Comparison of ENCODE assay signal across 9 mouse cellular contexts in the genomic region with DNA sequence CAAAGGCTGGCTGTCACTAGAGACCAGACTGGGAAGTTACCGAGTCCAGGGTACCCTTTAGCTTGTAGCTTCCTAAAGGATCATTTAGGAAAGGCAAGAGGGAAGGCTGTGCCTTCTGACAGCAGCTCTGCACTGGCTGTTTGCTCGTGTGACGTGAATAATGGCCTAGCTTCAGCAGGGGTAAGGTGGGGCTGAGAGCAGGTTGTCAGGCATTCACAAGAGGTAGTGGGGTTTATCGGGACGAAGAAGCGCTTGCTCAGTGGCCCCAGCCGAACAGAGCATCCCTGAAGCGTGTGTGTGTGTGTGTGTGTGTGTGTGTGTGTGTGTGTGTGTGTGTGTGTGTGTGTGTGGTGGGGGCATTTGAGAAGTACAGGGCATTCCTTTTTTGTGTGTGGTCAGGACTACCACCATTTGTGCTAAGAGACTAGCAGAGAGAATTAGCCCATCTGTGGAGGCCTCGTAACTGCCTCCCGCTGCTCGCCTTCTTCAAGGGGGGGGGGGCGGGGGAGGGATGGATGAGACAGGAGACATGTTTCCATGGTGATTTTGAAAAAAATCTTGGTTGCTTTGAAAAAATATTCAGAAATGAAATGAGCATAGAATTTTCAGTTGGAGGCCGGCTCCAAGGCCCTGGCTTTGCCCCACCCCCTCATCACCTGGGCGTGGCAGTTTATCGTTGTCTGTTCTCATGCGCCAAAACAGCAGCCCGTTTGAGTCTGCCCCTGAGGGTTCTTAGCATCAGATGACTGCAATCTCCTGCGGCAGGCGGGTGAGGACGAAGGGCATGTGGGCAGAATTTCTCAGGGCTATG. TPM values are rescaled to one million over a fixed set of nuclear protein-coding genes. Genes with fewer than 3 reads are reported as not detected.
A peak's percentile ranks its signal among the peaks of the same experiment; 100 is the strongest.
DNase-seq lines count a peak whose midpoint lies in the region; ATAC-seq and TF ChIP-seq lines count a peak whose summit lies in the region.
"Had no signal": no experiment of that assay in that cellular context is flagged by ENCODE, and none has a peak within 500 bp of the region (broad histone marks: within the 10 kb centered on the region; RNA-seq: fewer than 3 reads in every experiment).

No protein-coding gene starts in this region.

- peak overlapping the region; percentile 53 for H3K4me2 ChIP-seq in heart, embryonic 13.5 days
- H3K4me2 ChIP-seq in heart, embryonic 16.5 days (ENCODE audit: low read depth, low read length) = peak overlapping the region; percentile 28; the same call in 1 of the 2 replicates
- H3K4me2 ChIP-seq in limb, embryonic 11.5 days (ENCODE audit: low read depth, severe bottlenecking) = no peak overlapping the region

- TF ChIP-seq CTCF in olfactory bulb, adult 2 months (IDR thresholded peaks at IDR 0.05; ENCODE audit: insufficient read depth, low read depth, low read length) = no peak

- no peak for ATAC-seq in heart, embryonic 13.5 days (ENCODE audit: extremely low read depth, insufficient number of reproducible peaks, low FRiP score, low TSS enrichment)
- ATAC-seq in heart, embryonic 16.5 days (replicated peaks; ENCODE audit: extremely low read depth, insufficient read depth, low FRiP score) = no peak
- ATAC-seq in limb, embryonic 11.5 days (ENCODE audit: insufficient number of reproducible peaks, low FRiP score, low TSS enrichment, low read depth) = no peak
- ATAC-seq in monocyte, adult 5-6 weeks (replicated peaks; ENCODE audit: insufficient number of reproducible peaks, low FRiP score, low TSS enrichment, poor library complexity, severe bottlenecking) = no peak

- H3K9me3 ChIP-seq in heart, embryonic 13.5 days = no peaks in the 10 kb centered on the region
- 0 out of 2 replicates have a peak, but pooled peaks cover 2% of the 10 kb centered on the region for H3K9me3 ChIP-seq in heart, embryonic 16.5 days (replicated peaks; ENCODE audit: control insufficient read depth, low read length)
- H3K9me3 ChIP-seq in limb, embryonic 11.5 days (ENCODE audit: control insufficient read depth, low read length) = no peaks in the 10 kb centered on the region

- H3K36me3 ChIP-seq in heart, embryonic 13.5 days = peaks cover 21% of the 10 kb centered on the region
- H3K36me3 ChIP-seq in heart, embryonic 16.5 days (ENCODE audit: control insufficient read depth, insufficient read depth) = peaks cover 11% of the 10 kb centered on the region
- no peaks in the 10 kb centered on the region for H3K36me3 ChIP-seq in limb, embryonic 11.5 days (ENCODE audit: control insufficient read depth, insufficient read depth, low read length)

- H3K27me3 ChIP-seq in heart, embryonic 13.5 days (replicated peaks) = no peaks in the 10 kb centered on the region
- H3K27me3 ChIP-seq in heart, embryonic 16.5 days (ENCODE audit: control insufficient read depth, insufficient read depth, low read length) = no peaks in the 10 kb centered on the region
- H3K27me3 ChIP-seq in limb, embryonic 11.5 days (ENCODE audit: control insufficient read depth, insufficient read depth, low read length) = no peaks in the 10 kb centered on the region

- TF ChIP-seq POLR2A in olfactory bulb, adult 2 months (IDR thresholded peaks at IDR 0.05; ENCODE audit: insufficient read depth, low read depth, low read length) = no peak

- 0 out of 2 replicates have a peak overlapping the region, but pooled peaks have one; percentile 18 for H3K4me3 ChIP-seq in heart, embryonic 13.5 days
- H3K4me3 ChIP-seq in heart, embryonic 16.5 days (ENCODE audit: low read length) = no peak overlapping the region
- no peak overlapping the region for H3K4me3 ChIP-seq in limb, embryonic 11.5 days (ENCODE audit: low read depth, low read length)
- H3K4me3 ChIP-seq in olfactory bulb, adult 2 months (ENCODE audit: insufficient read depth, low read depth, low read length) = peak overlapping the region; percentile 28

- 41% methylated on average over 20 of the region's 20 CpGs for WGBS in heart, embryonic 13.5 days
- WGBS in heart, embryonic 16.5 days = 39% methylated on average over 20 of the region's 20 CpGs
- 34% methylated on average over 17 of the region's 20 CpGs for WGBS in limb, embryonic 11.5 days
- WGBS in olfactory bulb, adult 2 months = 24% methylated on average over 20 of the region's 20 CpGs

- peak overlapping the region; percentile 54; the same call in 1 of the 2 replicates for H3K9ac ChIP-seq in heart, embryonic 13.5 days
- H3K9ac ChIP-seq in heart, embryonic 16.5 days (ENCODE audit: low read length) = peak overlapping the region; percentile 1
- H3K9ac ChIP-seq in limb, embryonic 11.5 days (ENCODE audit: low read length) = no peak overlapping the region

- H3K27ac ChIP-seq in heart, embryonic 13.5 days (replicated peaks) = no peak overlapping the region
- H3K27ac ChIP-seq in heart, embryonic 16.5 days (ENCODE audit: low read length) = no peak overlapping the region; the same call in 1 of the 2 replicates
- H3K27ac ChIP-seq in limb, embryonic 11.5 days (replicated peaks; ENCODE audit: low read depth, low read length) = no peak overlapping the region
- peak overlapping the region; percentile 58; the same call in 1 of the 2 replicates for H3K27ac ChIP-seq in olfactory bulb, adult 2 months (ENCODE audit: insufficient read depth, low read depth, low read length)

- no peak for DNase-seq in heart, adult 11 months
- DNase-seq in R1 (ENCODE audit: low read depth, low spot score) = peak; percentile 52
- peak; percentile 48 to 52 for DNase-seq in cerebellum, postnatal 36 days
- peak; percentile 40 for DNase-seq in limb, embryonic 11.5 days (ENCODE audit: low spot score)

- H3K4me1 ChIP-seq in heart, embryonic 13.5 days = peaks cover 40% of the 10 kb centered on the region
- H3K4me1 ChIP-seq in heart, embryonic 16.5 days (ENCODE audit: control insufficient read depth, insufficient read depth, low read length) = peaks cover 19% of the 10 kb centered on the region
- 0 out of 2 replicates have a peak, but pooled peaks cover 2% of the 10 kb centered on the region for H3K4me1 ChIP-seq in limb, embryonic 11.5 days (ENCODE audit: control insufficient read depth, insufficient read depth, low read length)
- peaks cover 34% of the 10 kb centered on the region for H3K4me1 ChIP-seq in olfactory bulb, adult 2 months (ENCODE audit: control insufficient read depth, insufficient read depth, low read length)

RNA-seq across cellular contexts. Expression of gene Slc5a3, which starts 57.7 kb away (rescaled TPM):
- 3.1 and 3.6 TPM in 2 replicates for polyA plus RNA-seq in heart, embryonic 13.5 days (2015; fragmentation: Nextera tagmentation; extraction: Ambion mirVana)
- polyA plus RNA-seq in heart, embryonic 16.5 days (2015; fragmentation: Nextera tagmentation; extraction: Ambion mirVana) = 3.5 TPM in 2 replicates
- polyA plus RNA-seq in limb, embryonic 11.5 days (2014; fragmentation: Nextera tagmentation; extraction: Ambion mirVana) = 9.5 and 10.0 TPM in 2 replicates
- not detected in 2 replicates for polyA plus RNA-seq in olfactory bulb, adult 2 months (2012; ENCODE audit: insufficient read depth, insufficient read length, low replicate concordance, missing spikeins)
- total RNA-seq in monocyte, adult 5-6 weeks (2017) = 1.6 to 4.6 TPM (median 1.9 TPM) in 3 replicates

RNA-seq across cellular contexts. Expression of gene Gm49711, which starts 57.7 kb away (rescaled TPM):
- polyA plus RNA-seq in heart, embryonic 13.5 days (2015; fragmentation: Nextera tagmentation; extraction: Ambion mirVana) = 0.13 and 0.25 TPM in 2 replicates
- not detected in 2 replicates for polyA plus RNA-seq in heart, embryonic 16.5 days (2015; fragmentation: Nextera tagmentation; extraction: Ambion mirVana)
- not detected in 2 replicates for polyA plus RNA-seq in limb, embryonic 11.5 days (2014; fragmentation: Nextera tagmentation; extraction: Ambion mirVana)
- not detected in 2 replicates for polyA plus RNA-seq in olfactory bulb, adult 2 months (2012; ENCODE audit: insufficient read depth, insufficient read length, low replicate concordance, missing spikeins)
- not detected in 3 replicates for total RNA-seq in monocyte, adult 5-6 weeks (2017)
- total RNA-seq: hematopoietic stem cell, adult 5-6 weeks had no signal

RNA-seq across cellular contexts. Expression of gene Mrps6, which starts 57.7 kb away (rescaled TPM):
- 106 and 122 TPM in 2 replicates for polyA plus RNA-seq in heart, embryonic 13.5 days (2015; fragmentation: Nextera tagmentation; extraction: Ambion mirVana)
- polyA plus RNA-seq in heart, embryonic 16.5 days (2015; fragmentation: Nextera tagmentation; extraction: Ambion mirVana) = 105 and 128 TPM in 2 replicates
- 94.2 and 100.0 TPM in 2 replicates for polyA plus RNA-seq in limb, embryonic 11.5 days (2014; fragmentation: Nextera tagmentation; extraction: Ambion mirVana)
- polyA plus RNA-seq in olfactory bulb, adult 2 months (2012; ENCODE audit: insufficient read depth, insufficient read length, low replicate concordance, missing spikeins) = not detected in 2 replicates
- total RNA-seq in monocyte, adult 5-6 weeks (2017) = 5.8 to 18.1 TPM (median 9.5 TPM) in 3 replicates

Comparison
In these comparisons a context has a peak if more than half of its experiments do, and no peak if none do; other contexts are left out.
1. H3K4me3 ChIP-seq: peak in heart, embryonic 13.5 days (single experiment) and olfactory bulb, adult 2 months (single experiment); none in heart, embryonic 16.5 days (single experiment) and limb, embryonic 11.5 days (single experiment).
2. RNA of gene Mrps6, which starts 57.7 kb away (polyA plus RNA-seq): 105 to 128 TPM in heart, embryonic 16.5 days, 106 to 122 TPM in heart, embryonic 13.5 days and 94.2 to 100.0 TPM in limb, embryonic 11.5 days; not detected in olfactory bulb, adult 2 months; every median in the first group is over 10 times any median in the second.